Mouse (Mus musculus): Measurements from ENCODE around the gene Trim14.
"Not testable (repeated sequence)": the region's sequence is repeated elsewhere in the genome, so short reads cannot be mapped to it uniquely, and the experiment has no call there.

The Trim14 gene

GRCm38 (mm10) chr4:46535840-46536361 is at the start of gene Trim14:
Trim14 (minus strand) TSS chr4:46536141.
- DNase-seq (ENCODE audit: low spot score): no peak

DNA sequence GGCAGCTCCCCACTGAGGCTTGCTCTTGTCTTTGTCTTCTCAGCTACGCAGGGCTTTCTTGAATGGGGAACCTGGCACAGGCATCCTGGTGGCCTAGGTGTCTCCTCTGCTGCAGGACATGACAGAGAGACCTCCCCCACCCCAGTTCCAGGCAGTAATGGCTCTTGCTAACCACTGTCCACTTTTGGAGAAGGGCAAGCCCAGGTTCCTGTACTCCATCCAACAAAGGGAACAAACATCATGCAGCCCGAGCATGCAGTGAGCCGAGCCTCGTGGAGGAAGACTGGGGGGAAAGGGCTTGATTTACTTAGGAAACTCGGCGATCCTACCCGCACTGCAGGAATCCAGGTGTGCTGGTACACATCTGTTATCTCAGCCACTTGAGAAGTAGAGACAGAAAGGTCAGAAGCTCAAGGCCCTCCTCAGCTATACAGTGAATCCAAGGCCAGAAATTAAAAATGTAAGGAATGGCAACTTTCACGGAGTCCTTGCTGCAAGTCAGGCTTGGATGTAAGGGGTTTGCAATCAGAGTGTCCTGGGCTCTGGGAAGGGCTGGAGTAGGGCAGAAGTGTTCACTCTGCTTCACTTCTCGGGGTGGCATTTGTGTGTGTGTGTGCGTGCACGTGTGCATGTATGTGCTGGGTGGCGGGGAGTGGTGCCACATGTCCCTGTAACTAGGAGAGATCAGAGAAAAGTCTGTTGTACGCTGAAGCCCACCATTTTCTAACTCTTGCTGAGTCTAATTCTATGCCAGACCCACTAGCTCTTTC is 49.3 kb upstream of the Trim14 start:
- no peak for DNase-seq (ENCODE audit: low spot score)

DNA sequence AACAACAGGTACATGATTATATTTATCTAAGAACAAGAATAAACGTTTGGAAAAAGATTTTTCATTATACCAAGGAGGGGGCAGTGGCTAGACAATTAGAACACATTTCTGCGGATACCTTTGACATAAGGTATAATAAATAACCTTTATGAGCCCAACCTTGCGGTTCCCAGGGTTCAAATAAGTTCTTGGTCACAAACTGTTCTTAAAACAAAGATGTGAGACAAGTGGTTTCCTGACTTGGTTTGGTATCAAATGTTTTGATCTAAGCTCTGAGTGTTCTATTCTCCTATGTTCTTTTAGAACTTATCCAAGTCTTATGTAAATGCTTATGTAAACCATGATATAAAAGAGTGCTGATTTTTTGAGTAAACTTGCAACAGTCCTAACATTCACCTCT is 48.6 kb upstream of the Trim14 start:
- not testable (repeated sequence) for DNase-seq (ENCODE audit: low spot score)

DNA sequence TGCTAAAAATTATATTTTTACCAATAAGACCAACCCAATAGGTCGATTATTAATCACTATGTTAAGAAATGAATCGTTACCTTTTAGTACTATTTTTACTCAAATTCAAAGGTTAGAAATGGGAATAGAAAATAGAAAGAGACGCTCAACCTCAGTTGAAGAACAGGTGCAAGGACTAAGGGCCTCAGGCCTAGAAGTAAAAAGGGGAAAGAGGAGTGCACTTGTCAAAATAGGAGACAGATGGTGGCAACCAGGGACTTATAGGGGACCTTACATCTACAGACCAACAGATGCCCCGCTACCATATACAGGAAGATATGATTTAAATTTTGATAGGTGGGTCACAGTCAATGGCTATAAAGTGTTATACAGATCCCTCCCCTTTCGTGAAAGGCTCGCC is 48.1 kb upstream of the Trim14 start:
- DNase-seq (ENCODE audit: low spot score): not testable (repeated sequence)

DNA sequence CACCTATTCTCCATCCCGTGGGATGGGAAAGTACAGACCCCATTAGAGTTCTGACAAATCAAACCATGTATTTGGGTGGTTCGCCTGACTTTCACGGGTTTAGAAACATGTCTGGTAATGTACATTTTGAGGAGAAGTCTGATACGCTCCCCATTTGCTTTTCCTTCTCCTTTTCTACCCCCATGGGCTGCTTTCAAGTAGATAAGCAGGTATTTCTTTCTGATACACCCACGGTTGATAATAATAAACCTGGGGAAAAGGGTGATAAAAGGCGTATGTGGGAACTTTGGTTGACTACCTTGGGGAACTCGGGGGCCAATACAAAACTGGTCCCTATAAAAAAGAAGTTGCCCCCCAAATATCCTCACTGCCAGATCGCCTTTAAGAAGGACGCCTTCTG is 46.1 kb upstream of the Trim14 start:
- not testable (repeated sequence) for DNase-seq (ENCODE audit: low spot score)

- not testable (repeated sequence) for DNase-seq (ENCODE audit: low spot score)
Measured at GRCm38 (mm10) chr4:46581577-46581976, 45.6 kb upstream of the Trim14 start.

DNA sequence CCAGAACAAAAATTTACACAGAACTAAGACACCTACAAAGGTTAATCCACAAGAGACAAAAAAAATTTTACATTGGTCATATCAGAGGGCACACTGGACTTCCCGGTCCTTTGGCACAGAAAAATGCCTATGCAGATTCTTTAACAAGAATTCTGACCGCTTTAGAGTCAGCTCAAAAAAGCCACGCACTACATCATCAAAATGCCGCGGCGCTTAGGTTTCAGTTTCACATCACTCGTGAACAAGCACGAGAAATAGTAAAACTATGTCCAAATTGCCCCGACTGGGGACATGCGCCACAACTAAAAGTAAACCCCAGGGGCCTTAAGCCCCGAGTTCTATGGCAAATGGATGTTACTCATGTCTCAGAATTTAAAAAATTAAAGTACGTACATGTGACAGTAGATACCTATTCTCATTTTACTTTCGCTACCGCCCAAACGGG is 44.9 kb upstream of the Trim14 start:
- not testable (repeated sequence) for DNase-seq (ENCODE audit: low spot score)

DNA sequence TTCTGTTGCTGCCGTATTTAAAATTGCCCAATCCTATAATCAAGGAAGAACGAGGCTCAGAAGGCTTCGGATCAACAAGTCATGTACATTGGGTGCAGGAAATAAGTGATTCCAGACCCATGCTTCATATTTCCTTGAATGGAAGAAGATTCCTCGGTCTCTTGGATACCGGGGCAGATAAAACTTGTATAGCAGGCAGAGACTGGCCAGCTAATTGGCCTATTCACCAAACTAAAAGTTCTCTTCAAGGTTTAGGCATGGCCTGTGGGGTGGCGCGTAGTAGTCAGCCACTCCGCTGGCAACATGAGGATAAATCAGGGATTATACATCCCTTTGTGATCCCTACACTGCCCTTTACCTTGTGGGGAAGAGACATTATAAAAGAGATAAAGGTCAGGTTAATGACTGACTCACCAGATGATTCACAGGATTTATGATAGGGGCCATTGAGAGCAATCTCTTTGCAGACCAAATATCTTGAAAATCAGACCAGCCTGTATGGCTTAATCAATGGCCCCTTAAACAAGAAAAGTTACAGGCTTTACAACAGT is 42.9 kb upstream of the Trim14 start:
- not testable (repeated sequence) for DNase-seq (ENCODE audit: low spot score)

- DNase-seq (ENCODE audit: low spot score): no peak
Measured at GRCm38 (mm10) chr4:46578228-46578627, 42.3 kb upstream of the Trim14 start.

- DNase-seq (ENCODE audit: low spot score): not testable (repeated sequence)
Measured at GRCm38 (mm10) chr4:46575509-46576284, 39.8 kb upstream of the Trim14 start.

DNA sequence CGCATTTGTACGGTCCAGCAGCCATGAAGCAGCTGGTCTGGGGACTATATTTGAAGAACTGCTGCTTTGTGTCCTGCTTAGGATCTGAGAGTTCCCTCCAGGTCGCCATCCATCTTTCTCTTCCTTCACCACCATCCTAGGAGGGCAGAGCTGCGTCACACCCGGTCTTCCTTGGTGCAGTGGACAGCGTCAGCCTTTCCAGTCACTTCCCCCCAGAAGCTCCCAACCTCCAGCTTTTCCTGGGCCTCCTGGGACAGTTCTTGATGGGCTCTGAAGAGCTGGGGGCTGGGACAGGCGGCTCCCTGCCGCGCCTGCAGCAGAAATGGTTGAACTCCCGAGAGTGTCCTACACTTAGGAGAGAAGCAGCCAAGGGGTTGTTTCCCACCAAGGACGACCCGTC is 38.9 kb upstream of the Trim14 start:
- no peak for DNase-seq (ENCODE audit: low spot score)

GRCm38 (mm10) chr4:46574024-46574753 is 38.2 kb upstream of the Trim14 start:
- DNase-seq (ENCODE audit: low spot score): no peak

- DNase-seq (ENCODE audit: low spot score): no peak
Measured at GRCm38 (mm10) chr4:46572616-46573015, 36.7 kb upstream of the Trim14 start.

- no peak for DNase-seq (ENCODE audit: low spot score)
Measured at GRCm38 (mm10) chr4:46571744-46572143, 35.8 kb upstream of the Trim14 start.

GRCm38 (mm10) chr4:46569671-46570070 is 33.7 kb upstream of the Trim14 start:
- no peak for DNase-seq (ENCODE audit: low spot score)

- no peak for DNase-seq (ENCODE audit: low spot score)
Measured at GRCm38 (mm10) chr4:46568169-46568568, 32.2 kb upstream of the Trim14 start.

DNA sequence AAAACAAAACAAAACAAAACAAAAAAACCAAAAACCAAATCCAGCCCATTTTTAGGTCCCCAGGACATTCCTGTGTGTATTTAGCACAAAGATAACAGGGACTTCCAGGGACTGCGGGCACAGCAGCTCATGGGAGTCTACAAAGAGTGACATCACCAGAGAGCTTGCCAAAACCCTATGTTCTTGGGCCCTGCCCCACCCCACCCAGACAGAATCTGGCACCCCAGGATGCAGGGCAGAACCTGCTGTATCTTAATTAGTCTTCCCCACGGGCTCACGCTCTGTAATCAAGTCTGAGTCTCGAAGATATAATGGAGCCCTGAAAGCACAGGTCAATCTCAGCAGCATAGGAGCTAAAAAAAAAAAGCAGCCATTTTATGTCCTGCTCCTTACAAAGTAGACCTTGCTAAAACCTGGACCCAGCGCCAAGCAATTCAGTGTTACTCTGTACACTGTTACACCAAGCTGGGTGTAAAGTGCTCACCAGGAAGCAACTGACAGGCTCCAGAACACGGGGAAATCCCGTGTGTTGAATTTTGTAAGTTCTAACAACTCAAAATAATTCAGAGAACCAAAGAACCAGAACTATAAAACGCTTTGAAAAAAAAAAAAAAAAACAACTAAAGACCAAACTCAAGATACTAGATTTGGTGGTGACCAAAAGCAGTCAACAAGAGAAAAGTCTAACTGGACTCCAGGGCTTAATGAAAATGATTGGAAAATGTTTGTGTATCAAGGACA is 31.2 kb upstream of the Trim14 start:
- no peak for DNase-seq (ENCODE audit: low spot score)

DNA sequence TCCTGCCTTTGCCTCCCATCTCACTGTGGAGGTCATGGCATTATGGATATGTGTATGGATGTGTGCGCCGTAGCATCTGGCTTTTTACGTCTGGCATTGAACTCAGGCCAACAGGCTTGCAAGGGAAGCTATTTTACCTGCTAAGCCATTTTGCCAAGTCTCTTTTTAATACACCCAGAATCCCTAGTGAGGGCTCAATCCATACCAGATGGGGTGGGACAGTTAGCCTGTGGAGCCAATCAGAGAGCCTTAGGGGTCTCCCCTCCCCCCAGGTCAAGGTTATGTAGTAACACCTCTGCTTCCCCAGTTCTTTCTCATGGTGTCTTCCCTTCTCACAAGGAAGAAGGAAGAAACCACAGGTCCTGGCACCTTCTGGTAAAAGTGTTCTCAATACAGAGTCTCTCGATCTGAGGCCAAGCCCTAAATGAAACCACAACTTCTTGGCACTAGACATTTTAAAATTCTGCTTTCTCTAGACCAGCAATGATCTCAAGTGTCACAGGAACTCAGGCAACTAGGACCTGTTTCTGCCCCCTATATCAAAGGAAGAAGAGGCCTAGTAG is 29.5 kb upstream of the Trim14 start:
- no peak for DNase-seq (ENCODE audit: low spot score)

DNA sequence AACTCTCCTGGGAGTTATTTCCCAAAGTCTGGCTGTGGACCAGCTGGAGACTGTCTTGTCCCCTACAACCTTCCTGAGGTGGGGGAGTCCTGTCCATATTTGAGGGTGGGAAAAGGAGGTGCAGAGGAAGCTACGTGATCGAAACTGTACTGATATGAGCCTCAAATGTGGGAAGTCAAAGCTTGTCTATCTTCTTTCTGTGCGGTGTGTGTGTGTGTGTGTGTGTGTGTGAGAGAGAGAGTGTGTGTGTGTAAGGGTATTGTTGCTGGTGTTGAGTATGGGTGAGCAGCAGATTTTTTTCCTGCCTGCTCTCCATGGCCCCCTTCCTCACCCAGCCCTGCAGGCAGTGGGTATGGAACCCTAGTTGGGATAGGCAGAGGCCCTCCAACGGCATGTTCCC is 28.3 kb upstream of the Trim14 start:
- no peak for DNase-seq (ENCODE audit: low spot score)

GRCm38 (mm10) chr4:46563847-46564246 is 27.9 kb upstream of the Trim14 start:
- DNase-seq (ENCODE audit: low spot score): peak; percentile 37

DNA sequence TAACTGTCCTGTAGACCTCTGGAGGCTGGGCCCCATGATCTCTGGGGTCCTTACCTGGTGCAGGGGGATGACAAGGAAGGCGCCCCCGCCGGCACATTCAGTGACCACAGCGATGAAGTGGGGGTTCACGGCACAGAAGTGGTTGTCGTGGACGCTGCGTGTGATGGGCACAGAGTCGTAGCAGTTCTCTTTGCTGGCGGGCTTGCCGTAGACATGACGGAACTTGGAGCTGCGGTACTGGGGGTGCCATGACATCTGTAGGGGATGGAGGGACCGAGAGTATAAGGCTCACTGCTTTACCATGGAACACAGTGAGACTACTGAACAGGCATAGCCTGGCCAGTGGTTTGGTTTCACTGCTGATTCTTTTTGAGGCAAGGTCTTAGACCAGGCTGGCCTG is 26.9 kb upstream of the Trim14 start:
- DNase-seq (ENCODE audit: low spot score): no peak

Data from c-Kit-positive CD71-positive TER-119-positive erythroid progenitor cells, embryonic 14.5 days (primary cell).